Mouse (Mus musculus) ovary, postnatal 14 days (tissue): Measurements from ENCODE around the gene Csrnp1.
A peak's percentile ranks its signal among the peaks of the same experiment; 100 is the strongest.

Experiments
- DNase-seq: peaks from one replicate; pipeline ENCODE4 v3.0.0; 2022; ENCODE audit warnings: low spot score

Gene Csrnp1

DNA sequence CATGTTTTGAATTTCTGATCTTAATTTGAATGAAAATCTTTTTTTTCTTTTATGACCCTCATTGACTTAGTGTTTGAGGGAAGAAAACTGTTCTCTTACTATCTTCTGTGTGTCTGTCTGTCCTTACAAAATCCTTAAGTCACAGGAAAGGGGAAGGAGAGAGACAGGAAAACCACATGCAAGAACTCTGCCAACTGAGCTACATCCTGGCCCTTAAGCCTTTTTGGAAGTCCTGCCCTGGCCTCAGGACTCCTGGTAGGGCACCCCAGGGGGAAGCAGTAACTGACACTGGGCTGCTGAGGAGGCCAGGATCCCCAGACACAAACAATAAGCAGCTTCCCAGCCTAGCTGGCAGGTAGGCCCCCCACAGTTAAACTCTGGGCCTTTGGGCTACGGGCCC is 41.1 kb downstream of the Csrnp1 start:
- DNase-seq: no peak

DNA sequence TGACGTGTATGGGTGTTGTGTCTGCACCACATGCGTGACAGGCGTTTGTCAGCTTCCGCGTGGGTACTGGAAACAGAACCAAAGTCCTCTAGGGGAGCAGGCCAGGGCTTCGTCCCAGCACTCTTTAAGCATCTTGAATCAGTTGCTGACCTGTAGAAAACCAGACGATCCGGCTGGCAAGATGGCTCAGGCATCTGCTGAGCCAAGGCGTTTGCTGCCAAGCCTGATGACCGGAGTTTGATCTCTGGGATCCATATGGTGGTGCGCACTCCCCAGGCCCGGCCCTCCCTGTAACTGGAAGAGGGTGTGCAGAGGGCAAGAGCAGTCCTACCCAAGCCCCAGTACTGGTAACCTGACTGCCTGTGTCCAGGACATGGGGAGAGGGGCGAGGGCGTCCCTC is 42.6 kb downstream of the Csrnp1 start:
- no peak for DNase-seq

DNA sequence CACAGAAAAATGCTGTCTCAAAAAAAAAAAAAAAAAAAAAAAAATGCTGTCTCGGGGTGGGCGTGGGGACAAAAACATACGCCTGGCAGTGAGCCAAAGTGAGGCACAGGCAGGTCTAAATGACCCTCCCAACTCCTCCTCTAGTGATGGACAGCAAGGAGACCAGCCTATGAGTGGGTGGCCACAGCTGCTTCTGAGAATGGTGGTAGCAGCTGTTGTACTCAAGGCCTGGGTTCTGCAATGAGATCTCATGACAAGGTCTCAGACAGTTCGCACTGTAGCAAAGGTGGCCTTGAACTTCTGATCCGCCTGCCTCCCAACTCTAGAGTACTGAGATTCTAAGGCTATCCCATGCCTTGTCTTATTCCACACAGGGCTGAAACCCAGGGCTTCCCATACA is 43.1 kb downstream of the Csrnp1 start:
- no peak for DNase-seq

DNA sequence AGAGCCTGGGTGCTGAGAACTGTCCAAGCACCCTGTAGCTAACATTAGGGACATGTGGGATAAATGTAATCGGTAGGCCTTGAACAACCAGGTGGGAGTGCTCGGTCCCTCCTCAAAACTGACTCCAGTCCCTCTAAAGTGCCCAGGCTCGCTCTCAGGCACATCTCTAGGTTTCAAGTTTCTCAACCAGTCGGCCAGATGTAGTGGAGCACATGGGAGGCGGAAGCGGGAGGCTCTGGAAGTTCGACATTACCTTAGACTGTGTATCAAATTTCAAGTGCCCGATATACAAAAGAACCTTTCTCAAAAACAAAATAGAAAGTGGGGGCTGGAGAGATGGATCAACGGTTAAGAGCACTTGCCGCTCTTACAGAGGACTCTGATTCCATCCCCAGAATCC is 44.8 kb downstream of the Csrnp1 start:
- no peak for DNase-seq

DNA sequence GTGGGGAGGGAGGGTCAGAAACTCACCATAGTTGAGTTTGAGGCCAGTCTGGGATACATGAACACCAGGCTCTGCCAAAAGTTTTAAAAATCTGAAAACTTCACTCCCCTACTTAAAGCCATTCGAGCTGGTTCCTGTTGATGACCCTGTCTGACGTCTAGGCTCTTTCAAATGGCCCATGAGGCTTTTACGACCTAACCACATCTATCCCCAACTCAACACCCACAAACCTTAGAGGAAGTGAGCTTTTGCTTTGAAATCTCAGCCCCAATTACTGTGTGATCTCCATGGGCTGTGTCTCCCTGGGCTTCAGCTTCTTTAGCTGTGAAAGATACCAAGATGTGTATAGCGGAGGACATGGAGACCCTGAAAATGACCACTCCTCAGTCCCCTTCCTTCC is 46.0 kb downstream of the Csrnp1 start:
- no peak for DNase-seq

DNA sequence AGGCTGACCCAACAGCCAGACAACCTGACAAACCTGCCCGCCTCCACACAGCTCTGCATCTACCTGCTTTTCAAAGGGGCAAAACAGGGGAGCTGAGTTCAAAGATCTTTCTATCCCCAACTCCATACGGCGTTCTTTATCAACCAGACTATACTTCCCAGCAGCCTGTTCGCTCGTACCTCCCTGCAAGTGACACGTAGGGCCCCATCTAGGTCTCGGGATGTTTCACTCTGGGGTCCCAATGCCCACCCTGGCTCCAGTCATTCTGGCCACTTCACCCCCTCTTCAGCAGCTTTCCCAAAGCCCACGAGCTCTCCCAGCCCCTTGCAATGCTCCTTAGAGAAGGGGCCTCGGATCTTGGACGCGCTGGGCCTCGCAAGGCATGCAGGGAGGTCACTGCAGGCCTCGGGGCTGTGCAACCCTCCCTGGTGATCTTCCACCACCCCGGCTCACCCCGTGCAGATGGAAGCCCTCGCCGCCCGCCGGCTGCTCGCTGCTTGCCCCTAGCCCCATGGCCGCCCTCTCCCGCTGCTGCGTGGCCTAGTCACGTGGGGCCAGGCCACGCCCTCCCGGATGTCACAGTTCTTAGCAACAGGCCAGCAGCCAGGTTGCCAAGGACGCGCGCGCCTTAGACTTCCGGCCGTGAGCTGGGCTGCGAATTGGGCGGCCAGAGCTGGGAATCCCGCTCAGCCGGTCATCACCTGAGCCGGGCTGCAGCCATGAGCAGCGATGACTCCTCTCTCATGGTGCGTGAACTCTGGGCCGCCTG is 47.3 kb downstream of the Csrnp1 start, which contains the start of the genes Gorasp1 and Ttc21a:
Gorasp1 (minus strand) TSS at position 561 of the 769 bp plus-strand sequence.
Ttc21a (plus strand) TSS at position 602 of the 769 bp plus-strand sequence.
- DNase-seq: peak; percentile 94

DNA sequence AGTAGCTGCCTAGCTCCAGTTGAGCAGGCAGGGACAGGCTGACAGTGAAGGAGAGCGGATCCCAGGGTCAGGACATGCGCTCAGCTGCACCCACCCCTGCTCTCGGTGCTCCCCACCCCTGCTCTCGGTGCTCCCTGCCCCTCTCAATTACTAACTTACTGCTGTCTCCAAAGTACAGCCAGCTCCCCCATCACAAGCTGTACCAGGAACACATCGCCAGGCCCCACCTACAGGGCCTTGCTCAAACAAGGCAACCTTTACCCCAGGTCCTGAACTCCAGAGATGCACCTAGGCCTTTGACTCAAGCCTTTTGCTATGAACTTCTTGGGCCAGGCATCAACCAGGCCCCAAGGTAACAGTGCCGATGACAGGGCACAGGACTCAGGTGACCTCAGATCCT is 50.8 kb downstream of the Csrnp1 start:
- DNase-seq: no peak

DNA sequence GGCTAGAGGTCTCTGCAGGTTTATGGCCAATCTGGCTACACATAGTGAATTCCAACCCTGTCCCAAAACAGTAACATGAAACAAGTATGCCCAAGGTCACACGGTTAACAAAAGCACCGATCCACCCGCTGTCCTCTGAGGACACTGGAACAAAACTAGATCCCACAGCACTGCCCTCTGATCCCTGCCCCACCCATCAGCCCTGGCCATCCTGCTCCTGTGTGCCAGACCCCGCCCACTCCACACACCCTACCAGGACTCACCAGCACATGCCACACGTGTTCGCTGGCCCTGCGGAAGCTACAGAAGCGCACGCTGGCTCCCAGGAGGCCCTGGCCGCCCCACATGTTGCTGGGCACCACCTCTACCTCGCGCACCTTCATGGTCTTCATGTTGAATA is 52.1 kb downstream of the Csrnp1 start:
- DNase-seq: no peak

DNA sequence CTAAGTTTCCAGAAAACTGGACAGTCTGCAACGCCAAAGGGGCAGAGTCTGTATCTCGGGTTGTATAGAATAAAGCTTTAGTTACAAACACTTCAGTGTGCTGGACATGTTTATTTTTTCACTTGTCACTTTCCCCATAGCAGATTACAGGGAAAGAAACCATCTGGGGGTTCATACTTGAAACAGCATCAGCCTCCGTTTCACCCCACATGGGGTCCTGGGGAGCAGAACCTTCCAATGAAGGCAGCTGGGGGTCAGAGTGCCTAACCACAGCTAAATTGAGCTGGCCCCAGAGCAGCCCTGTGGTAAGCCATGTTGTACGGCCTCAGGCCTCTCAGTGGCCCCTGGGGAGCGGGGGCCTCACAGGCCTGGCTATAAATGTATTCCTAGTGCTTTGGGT is 58.0 kb downstream of the Csrnp1 start:
- no peak for DNase-seq

DNA sequence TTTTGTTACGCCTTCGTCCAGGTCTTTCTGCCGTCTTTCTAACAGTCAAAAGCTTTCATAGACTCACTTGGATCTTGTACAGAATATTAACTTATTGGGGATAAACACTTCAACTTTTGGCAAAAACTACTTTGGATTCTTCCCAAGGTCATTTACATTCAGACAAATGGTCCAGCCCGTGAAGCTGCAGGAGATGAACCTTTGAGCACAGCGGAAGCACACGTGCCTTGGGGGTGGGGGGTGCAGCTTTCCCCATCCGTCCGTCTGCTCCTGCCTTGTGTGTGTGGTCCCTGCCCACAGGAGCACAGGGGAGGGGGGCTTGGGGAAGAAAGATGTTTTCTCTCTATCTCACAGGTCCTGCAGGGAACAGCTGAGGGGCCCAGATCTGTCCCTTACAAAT is 58.7 kb downstream of the Csrnp1 start:
- DNase-seq: no peak

DNA sequence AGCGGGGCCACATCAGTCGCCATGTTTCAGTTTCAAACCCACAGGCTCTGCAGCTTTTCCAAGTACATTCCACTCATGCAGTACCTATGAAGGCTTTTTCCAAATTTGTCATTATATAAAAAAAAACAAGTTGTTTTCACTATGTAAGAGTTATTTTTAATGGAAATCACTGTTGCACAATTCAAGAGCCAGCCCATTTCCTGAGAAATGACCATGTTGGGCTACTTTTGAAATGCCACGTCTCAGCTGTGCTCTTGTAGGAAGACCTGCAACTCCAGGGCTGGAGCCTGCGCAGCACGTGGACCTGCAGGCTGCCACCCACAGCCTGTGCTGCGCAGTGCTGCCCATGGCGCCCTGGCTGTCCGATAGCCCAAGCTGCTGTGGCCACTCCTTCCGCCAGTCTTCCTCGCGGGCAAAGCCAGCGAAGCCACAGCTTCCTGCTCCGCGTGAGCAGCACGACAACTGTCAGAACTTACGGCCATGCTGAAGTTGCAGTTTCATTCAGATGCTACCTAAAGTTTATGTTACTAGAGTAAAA is 59.3 kb downstream of the Csrnp1 start:
- no peak for DNase-seq

DNA sequence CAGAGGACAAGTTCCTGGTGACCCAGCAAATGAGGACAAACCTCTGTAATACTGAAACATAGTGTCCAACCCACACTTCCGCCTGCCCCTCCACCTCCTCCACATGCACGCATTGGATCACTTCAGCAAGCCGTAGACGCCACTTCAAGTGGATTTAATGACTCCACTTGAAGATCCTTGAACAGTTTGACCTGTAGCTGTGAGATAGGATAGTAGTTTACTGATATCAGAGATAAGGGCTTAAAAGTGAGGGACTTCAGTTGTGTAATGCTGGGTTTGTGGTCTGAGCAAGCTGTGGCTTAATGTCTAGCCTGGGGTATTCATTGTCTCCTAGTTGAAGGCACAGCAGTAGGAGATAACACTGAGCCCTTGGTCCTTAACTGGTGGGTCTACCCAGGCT is 61.0 kb downstream of the Csrnp1 start:
- DNase-seq: no peak
